Comparison of ENCODE assay signal across 10 mouse cellular contexts in the genomic region with DNA sequence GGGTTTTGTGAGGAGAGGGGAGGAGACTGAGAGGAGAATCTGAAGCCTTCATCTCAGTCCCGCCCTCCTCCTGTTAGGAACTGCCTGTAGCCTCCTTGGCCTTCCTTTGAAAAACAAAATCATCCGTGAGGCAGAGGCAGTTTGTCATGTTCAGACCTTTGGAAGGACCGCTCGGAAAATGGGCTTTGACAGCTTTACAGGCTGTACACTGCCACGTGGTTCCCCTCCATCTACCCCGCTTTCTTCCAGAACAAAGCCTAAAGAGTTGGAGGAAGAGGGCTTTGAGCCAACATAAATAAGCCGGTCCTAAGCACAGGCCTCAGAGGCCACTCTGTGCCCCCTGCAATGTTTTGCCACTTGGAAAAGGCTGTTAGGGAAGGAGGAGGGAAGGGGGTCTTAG. TPM values are rescaled to one million over a fixed set of nuclear protein-coding genes. Genes with fewer than 3 reads are reported as not detected.
DNase-seq lines count a peak whose midpoint lies in the region; ATAC-seq lines count a peak whose summit lies in the region.
"Had no signal": no experiment of that assay in that cellular context is flagged by ENCODE, and none has a peak within 500 bp of the region (broad histone marks: within the 10 kb centered on the region; RNA-seq: fewer than 3 reads in every experiment).

No protein-coding gene starts in this region.

- no peaks in the 10 kb centered on the region for H3K27me3 ChIP-seq in lung, embryonic 15.5 days
- H3K27me3 ChIP-seq in forebrain, embryonic 16.5 days (replicated peaks; ENCODE audit: control insufficient read depth, insufficient read depth, low read length) = no peaks in the 10 kb centered on the region
- no peaks in the 10 kb centered on the region for H3K27me3 ChIP-seq in limb, embryonic 12.5 days
- H3K27me3 ChIP-seq in stomach, embryonic 16.5 days (ENCODE audit: control insufficient read depth, insufficient read depth, low read length) = no peaks in the 10 kb centered on the region

- H3K4me1 ChIP-seq in lung, embryonic 15.5 days = peaks cover 37% of the 10 kb centered on the region
- peaks cover 7% of the 10 kb centered on the region for H3K4me1 ChIP-seq in forebrain, embryonic 16.5 days (replicated peaks; ENCODE audit: control insufficient read depth, insufficient read depth, low read length)
- H3K4me1 ChIP-seq in limb, embryonic 12.5 days (replicated peaks) = peaks cover 26% of the 10 kb centered on the region
- peaks cover 19% of the 10 kb centered on the region for H3K4me1 ChIP-seq in stomach, embryonic 16.5 days (ENCODE audit: control insufficient read depth, insufficient read depth, low read length)

- H3K9ac ChIP-seq in lung, embryonic 15.5 days = no peak overlapping the region; the same call in 1 of the 2 replicates
- no peak overlapping the region for H3K9ac ChIP-seq in forebrain, embryonic 16.5 days (replicated peaks; ENCODE audit: low read depth, low read length)
- H3K9ac ChIP-seq in limb, embryonic 12.5 days (replicated peaks) = no peak overlapping the region
- H3K9ac ChIP-seq in stomach, embryonic 16.5 days (ENCODE audit: low read length) = no peak overlapping the region

- 10% methylated on average over 7 of the region's 7 CpGs for WGBS in lung, embryonic 15.5 days
- WGBS in forebrain, embryonic 16.5 days = 19% methylated on average over 7 of the region's 7 CpGs
- WGBS in limb, embryonic 12.5 days = 19% methylated on average over 7 of the region's 7 CpGs
- 23% methylated on average over 7 of the region's 7 CpGs for WGBS in stomach, embryonic 16.5 days

- no peak for DNase-seq in lung, adult 18-20 months
- DNase-seq in ovary, postnatal 36 days (ENCODE audit: low spot score) = no peak
- DNase-seq in cerebellum, adult 9-10 months = no peak
- DNase-seq: gastrocnemius, postnatal 36 days; spleen, adult 18-20 months had no signal

- H3K9me3 ChIP-seq in lung, embryonic 15.5 days = no peaks in the 10 kb centered on the region
- no peaks in the 10 kb centered on the region for H3K9me3 ChIP-seq in forebrain, embryonic 16.5 days (ENCODE audit: control insufficient read depth, low read length)
- H3K9me3 ChIP-seq in limb, embryonic 12.5 days = no peaks in the 10 kb centered on the region
- no peaks in the 10 kb centered on the region for H3K9me3 ChIP-seq in stomach, embryonic 16.5 days (replicated peaks; ENCODE audit: control insufficient read depth, low read length)

- H3K4me3 ChIP-seq in lung, embryonic 15.5 days = no peak overlapping the region
- H3K4me3 ChIP-seq in forebrain, embryonic 16.5 days (replicated peaks; ENCODE audit: low read length) = no peak overlapping the region
- H3K4me3 ChIP-seq in limb, embryonic 12.5 days (replicated peaks) = no peak overlapping the region
- no peak overlapping the region for H3K4me3 ChIP-seq in stomach, embryonic 16.5 days (replicated peaks; ENCODE audit: low read length)

- H3K36me3 ChIP-seq in lung, embryonic 15.5 days = no peaks in the 10 kb centered on the region
- no peaks in the 10 kb centered on the region for H3K36me3 ChIP-seq in forebrain, embryonic 16.5 days (ENCODE audit: control insufficient read depth, insufficient read depth)
- H3K36me3 ChIP-seq in limb, embryonic 12.5 days = no peaks in the 10 kb centered on the region
- H3K36me3 ChIP-seq in stomach, embryonic 16.5 days (ENCODE audit: control insufficient read depth, insufficient read depth, low read length) = no peaks in the 10 kb centered on the region

- peak; percentile 69 for ATAC-seq in lung, embryonic 15.5 days (ENCODE audit: borderline replicate concordance, extremely low read depth, low FRiP score, low TSS enrichment)
- peak; percentile 67 for ATAC-seq in forebrain, embryonic 16.5 days
- ATAC-seq in limb, embryonic 12.5 days (ENCODE audit: insufficient number of reproducible peaks, insufficient read depth, low FRiP score, low TSS enrichment, low read depth) = peak; percentile 78
- peak; percentile 35 for ATAC-seq in stomach, embryonic 16.5 days (ENCODE audit: insufficient read depth, low FRiP score)

- H3K4me2 ChIP-seq in lung, embryonic 15.5 days = 0 out of 2 replicates have a peak overlapping the region, but pooled peaks have one; percentile 4
- H3K4me2 ChIP-seq in forebrain, embryonic 16.5 days (ENCODE audit: low read length) = no peak overlapping the region
- no peak overlapping the region for H3K4me2 ChIP-seq in limb, embryonic 12.5 days
- no peak overlapping the region for H3K4me2 ChIP-seq in stomach, embryonic 16.5 days (ENCODE audit: low read depth, low read length)

- peak overlapping the region; percentile 68 for H3K27ac ChIP-seq in lung, embryonic 15.5 days
- no peak overlapping the region for H3K27ac ChIP-seq in forebrain, embryonic 16.5 days (ENCODE audit: low read length)
- 0 out of 2 replicates have a peak overlapping the region, but pooled peaks have one; percentile 2 for H3K27ac ChIP-seq in limb, embryonic 12.5 days
- peak overlapping the region; percentile 47; the same call in 1 of the 2 replicates for H3K27ac ChIP-seq in stomach, embryonic 16.5 days (ENCODE audit: low read length)
- H3K27ac ChIP-seq: macrophage had no signal

RNA-seq across cellular contexts. Expression of a gene that starts 19.9 kb away (rescaled TPM):
- not detected in 2 replicates for polyA plus RNA-seq in lung, embryonic 15.5 days (2015; fragmentation: Nextera tagmentation; extraction: Ambion mirVana)
- polyA plus RNA-seq in forebrain, embryonic 16.5 days (2015; fragmentation: Nextera tagmentation; extraction: Ambion mirVana) = not detected in 2 replicates
- not detected in 2 replicates for polyA plus RNA-seq in limb, embryonic 12.5 days (2016; fragmentation: Nextera tagmentation; extraction: Ambion mirVana)
- not detected in 2 replicates for polyA plus RNA-seq in stomach, embryonic 16.5 days (2015; fragmentation: Nextera tagmentation; extraction: Ambion mirVana)
- polyA plus RNA-seq: macrophage had no signal
